Mouse (Mus musculus): ENCODE results near the gene Bank1.
A peak's percentile ranks its signal among the peaks of the same experiment; 100 is the strongest.

Gene Bank1

GRCm38 (mm10) chr3:136325783-136326182 is at the start of gene Bank1:
Bank1 (minus strand) TSS chr3:136326066.
- DNase-seq (ENCODE audit: low spot score in 2 of 2): peak; percentile 70 to 81

DNA sequence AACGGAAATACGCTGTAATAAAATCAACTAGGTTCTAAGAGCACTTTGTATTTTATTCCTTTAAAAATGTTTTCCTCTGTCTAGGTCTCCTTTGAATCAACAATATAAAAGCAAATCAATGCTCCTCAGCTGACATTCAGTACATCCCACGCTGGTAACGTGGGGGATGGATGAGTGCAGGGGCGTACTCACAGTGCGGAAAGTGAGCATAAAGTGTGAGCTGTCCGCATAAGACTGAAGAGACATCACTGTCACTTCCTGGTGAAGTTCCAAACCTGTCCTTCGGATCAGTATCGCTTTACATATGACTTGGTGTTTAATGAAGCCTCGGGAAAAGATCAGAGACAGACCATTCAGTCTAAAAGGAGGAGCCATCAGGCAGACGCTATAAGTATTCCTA is 44.0 kb upstream of the Bank1 start:
- no peak for DNase-seq (ENCODE audit: low spot score in 2 of 2)

DNA sequence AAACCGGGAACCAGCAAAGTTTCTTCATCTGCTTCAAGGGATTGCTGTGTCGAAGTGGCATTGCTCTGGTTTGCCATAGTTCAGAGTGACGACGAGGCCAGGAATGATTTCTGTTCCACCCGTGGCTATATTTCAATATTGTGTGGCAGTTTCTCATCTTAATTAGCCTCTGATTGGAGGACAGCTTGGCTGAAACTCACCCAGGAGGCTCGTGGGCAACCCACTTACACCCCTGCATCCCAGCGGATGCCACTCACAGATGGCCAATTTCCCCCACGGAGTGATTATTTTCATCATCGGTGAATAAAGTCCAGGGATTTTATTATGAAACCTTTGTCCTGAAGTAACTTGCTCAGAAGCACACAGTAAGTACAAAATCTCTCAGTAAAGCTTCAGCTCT is 43.6 kb upstream of the Bank1 start:
- DNase-seq (ENCODE audit: low spot score in 2 of 2): no peak

- DNase-seq (ENCODE audit: low spot score in 2 of 2): no peak
Measured at GRCm38 (mm10) chr3:136368505-136368999, 42.7 kb upstream of the Bank1 start.

- no peak for DNase-seq (ENCODE audit: low spot score in 2 of 2)
Measured at GRCm38 (mm10) chr3:136349690-136350089, 23.8 kb upstream of the Bank1 start.

- DNase-seq (ENCODE audit: low spot score in 2 of 2): no peak
Measured at GRCm38 (mm10) chr3:136348611-136349010, 22.7 kb upstream of the Bank1 start.

GRCm38 (mm10) chr3:136347277-136347676 is 21.4 kb upstream of the Bank1 start:
- no peak for DNase-seq (ENCODE audit: low spot score in 2 of 2)

- DNase-seq (ENCODE audit: low spot score in 2 of 2): no peak
Measured at GRCm38 (mm10) chr3:136341911-136342310, 16.0 kb upstream of the Bank1 start.

DNA sequence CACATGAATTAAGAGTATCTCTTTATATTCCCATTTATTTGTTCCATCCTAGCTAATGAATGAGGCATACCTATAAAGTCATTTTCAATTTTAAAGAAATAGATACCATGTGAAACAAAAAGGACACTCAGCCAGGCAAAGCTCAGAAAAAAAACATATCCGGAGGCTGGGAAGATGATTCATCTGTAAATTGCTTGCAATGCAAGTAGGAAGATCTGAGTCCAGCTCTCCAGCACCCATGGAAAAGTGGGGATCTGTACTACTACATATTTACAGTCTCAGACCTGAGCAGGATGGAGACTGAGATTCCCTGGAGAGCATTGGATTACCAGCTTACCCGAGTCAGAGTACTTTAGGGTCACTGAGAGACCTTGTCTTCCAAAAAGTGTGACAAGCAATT is 14.0 kb upstream of the Bank1 start:
- no peak for DNase-seq (ENCODE audit: low spot score in 2 of 2)

GRCm38 (mm10) chr3:136331135-136331534 is 5.3 kb upstream of the Bank1 start:
- peak in 1 of 2 experiments; percentile 36 for DNase-seq (ENCODE audit: low spot score in 2 of 2)

DNA sequence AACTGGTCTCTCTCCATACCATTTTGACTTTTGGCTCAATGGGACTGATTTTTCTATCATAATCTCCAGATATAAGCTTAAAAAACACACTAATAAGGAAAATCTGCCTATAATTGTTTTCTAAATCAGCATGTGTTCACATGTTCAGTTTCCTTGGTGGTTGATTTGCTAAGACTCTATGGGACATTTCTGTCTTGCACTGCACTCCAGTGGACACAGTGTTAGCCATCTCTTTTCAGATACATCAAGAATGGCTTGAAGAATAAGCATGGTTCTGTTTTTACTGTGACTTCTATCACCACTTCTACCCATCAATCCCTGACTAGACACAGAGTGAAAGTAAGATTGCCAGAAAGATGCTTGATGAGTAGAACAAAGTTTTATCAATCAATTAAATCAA is 4.2 kb upstream of the Bank1 start:
- no peak for DNase-seq (ENCODE audit: low spot score in 2 of 2)

GRCm38 (mm10) chr3:136329133-136329532 is 3.3 kb upstream of the Bank1 start:
- DNase-seq (ENCODE audit: low spot score in 2 of 2): no peak

DNA sequence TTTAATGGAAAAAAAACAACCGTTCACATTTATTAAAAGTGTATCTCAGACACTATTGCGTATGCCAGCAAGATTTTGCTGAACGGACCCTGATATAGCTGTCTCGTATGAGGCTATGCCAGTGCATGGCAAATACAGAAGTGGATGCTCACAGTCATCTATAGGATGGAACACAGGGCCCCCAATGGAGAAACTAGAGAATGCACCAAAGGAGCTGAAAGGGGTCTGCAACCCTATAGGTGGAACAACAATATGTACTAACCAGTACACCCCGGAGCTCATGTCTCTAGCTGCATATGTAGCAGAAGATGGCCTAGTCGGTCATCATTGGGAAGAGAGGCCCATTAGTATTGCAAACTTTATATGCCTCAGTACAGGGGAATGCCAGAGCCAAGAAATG is 1.1 kb downstream of the Bank1 start:
- DNase-seq (ENCODE audit: low spot score in 2 of 2): peak in 1 of 2 experiments; percentile 34

DNA sequence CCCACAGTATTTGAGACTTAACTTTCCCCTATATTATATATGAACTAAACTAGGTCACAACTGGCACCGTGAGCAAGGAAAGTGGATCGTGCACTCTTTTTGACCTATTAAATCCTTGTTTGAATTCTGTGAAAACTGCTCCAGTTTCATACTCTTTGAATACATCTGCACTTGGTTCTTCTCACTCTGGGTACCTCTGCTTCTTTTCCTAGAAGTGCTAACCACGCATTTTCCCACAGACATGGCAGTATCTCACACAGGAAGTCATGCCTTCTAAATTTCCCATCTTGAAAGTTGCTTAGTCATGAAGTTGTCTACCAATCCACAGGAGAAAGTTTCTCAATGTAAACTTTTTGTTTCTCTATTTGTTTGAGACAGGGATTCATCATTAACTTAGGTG is 3.9 kb downstream of the Bank1 start:
- DNase-seq (ENCODE audit: low spot score in 2 of 2): no peak

- DNase-seq (ENCODE audit: low spot score in 2 of 2): no peak
Measured at GRCm38 (mm10) chr3:136308487-136308886, 17.4 kb downstream of the Bank1 start.

DNA sequence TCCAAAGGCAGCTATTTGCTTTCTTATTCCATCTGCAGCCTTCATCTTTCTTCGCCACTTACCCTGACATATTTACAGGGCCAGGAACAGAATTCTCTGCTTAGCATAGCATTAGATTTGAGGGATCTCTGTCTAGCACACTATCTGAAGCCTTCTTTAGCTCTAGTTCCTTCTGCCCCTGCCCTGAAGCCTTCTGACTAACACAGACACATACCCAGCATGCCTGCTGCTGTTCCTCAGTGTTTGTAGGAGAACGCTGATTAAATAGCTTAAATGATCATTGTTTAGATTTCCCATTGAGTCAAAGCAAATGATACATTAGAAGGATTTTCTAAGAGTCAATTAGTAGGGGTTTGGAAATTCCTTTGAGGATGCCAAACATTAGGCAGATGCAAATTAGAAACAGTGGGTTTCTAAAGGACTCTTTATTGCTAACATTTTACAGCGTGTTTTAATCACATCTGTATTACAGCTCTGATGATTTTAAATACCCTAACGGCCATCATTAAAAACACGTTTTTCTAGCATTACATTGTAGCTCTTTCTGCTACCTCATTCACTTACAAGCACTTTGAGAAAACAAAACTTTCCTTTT is 19.2 kb downstream of the Bank1 start:
- no peak for DNase-seq (ENCODE audit: low spot score in 2 of 2)

- DNase-seq (ENCODE audit: low spot score in 2 of 2): peak in 1 of 2 experiments; percentile 14
Measured at GRCm38 (mm10) chr3:136302541-136302940, 23.3 kb downstream of the Bank1 start.

- peak in 1 of 2 experiments; percentile 19 for DNase-seq (ENCODE audit: low spot score in 2 of 2)
Measured at GRCm38 (mm10) chr3:136300810-136301209, 25.1 kb downstream of the Bank1 start.

DNA sequence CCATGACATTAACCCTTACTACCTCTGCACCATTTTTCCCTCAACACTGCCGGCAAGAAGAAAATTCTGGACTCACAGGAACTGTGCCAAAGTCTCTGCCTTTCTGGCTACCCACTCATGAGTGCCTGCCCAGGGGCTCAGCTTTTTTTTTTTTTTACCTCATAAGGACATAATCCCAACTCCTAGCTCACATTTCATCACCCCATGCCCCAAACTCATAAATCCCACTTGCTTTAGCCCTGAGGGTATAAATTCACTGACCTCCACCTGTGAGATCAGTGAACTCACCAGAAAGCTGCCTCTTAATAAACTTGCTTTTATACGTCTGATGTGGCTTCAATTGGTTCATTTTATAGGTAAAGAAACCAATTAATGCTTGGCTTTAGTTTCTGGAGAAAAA is 28.5 kb downstream of the Bank1 start:
- no peak for DNase-seq (ENCODE audit: low spot score in 2 of 2)

- DNase-seq (ENCODE audit: low spot score in 2 of 2): no peak
Measured at GRCm38 (mm10) chr3:136295250-136295649, 30.6 kb downstream of the Bank1 start.

DNA sequence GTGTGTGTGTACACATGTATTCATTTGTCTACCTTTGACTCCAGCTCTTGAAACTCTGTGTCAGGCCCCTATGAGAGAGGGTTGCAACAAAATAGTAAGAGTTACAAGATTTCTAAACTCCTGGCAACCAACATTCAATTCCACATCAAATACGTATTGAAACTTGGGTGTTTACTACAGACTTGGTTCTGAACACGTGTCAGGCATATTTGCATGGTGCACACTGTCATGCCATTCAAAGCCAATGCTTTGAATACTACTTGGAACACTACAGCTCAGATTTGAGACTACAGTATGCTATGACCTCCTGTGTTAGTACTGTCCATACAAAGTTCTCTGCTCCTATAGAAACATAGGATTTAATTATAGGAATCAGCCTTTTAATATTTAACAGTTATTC is 38.0 kb downstream of the Bank1 start:
- no peak for DNase-seq (ENCODE audit: low spot score in 2 of 2)

DNA sequence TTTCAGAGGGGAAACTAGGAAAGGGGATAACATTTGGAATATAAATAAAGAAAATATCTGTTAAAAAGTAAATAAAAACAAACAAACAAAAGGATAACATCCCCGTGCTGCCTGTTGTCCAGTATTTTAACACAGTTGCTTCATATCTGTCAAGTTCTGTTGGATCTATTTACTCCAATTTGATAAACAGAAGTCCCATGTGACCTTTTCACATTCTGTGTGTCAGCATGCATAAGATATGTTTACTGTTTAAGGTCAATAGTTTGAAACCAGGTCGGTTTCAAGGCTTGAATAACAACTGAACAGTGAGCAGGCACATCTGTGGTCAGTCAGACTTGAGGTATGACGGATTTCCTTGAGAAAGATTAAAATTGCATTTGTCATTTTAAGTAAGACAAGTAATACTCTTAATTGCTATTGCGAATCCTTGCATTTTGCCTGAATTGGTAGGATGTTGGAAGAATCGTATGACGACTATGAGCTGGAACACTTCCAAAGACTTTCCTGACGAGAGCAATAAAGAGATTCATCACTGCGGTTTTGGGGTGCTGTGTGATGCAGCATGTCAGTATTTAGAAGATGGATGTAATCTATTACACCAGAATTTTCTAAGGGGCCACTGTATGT is 60.8 kb downstream of the Bank1 start:
- DNase-seq (ENCODE audit: low spot score in 2 of 2): no peak

GRCm38 (mm10) chr3:136257761-136258160 is 68.1 kb downstream of the Bank1 start:
- DNase-seq (ENCODE audit: low spot score in 2 of 2): no peak

DNA sequence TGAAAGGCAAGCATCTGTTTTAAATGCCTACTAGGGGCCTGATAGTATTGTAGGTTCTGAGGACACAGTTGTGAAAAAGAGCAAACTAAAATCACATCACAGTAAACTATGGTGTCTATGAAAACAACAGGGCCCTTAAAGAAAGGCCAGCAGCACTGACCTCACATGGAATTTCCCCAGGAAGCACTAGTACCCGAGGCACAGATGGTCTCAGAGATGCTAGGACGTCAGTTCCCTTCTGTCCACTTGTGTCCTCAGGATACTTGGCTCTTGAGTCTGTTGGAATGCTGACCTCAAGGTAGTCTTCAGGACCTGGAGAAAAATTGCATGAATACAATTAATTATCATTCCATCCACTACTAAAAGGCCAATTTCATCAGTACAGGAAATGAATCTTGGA is 71.2 kb downstream of the Bank1 start:
- DNase-seq (ENCODE audit: low spot score in 2 of 2): no peak

All from spleen, postnatal 4 days (tissue).